Mouse (Mus musculus) midbrain, embryonic 15.5 days (tissue): ENCODE results near the gene Sync. TPM values are rescaled to one million over a fixed set of nuclear protein-coding genes. Genes with fewer than 3 reads are reported as not detected.

Source experiments
- ATAC-seq: fragments of 200-750 bp; cut with Nextera tagmentation; replicated peaks from 2 replicates; pipeline ENCODE4 v1.8.0; 2017; ENCODE audit warnings: moderate TSS enrichment
- H3K27ac ChIP-seq: fragments of 300-500 bp; sonication (generic); 2 replicates; pipeline ENCODE4 v1.5.1; 2015; ENCODE audit warnings: mild to moderate bottlenecking, inconsistent platforms
- H3K27me3 ChIP-seq: fragments of 300-500 bp; sonication (generic); replicated peaks from 2 replicates; pipeline ENCODE4 v1.6.1; 2015; ENCODE audit warnings: inconsistent platforms
- H3K36me3 ChIP-seq: fragments of 300-500 bp; sonication (generic); replicated peaks from 2 replicates; pipeline ENCODE4 v1.6.1; 2015; ENCODE audit warnings: inconsistent platforms
- H3K4me1 ChIP-seq: fragments of 300-500 bp; sonication (generic); 2 replicates; pipeline ENCODE4 v1.6.1; 2015; ENCODE audit warnings: inconsistent platforms
- H3K4me2 ChIP-seq: fragments of 300-500 bp; sonication (generic); 2 replicates; pipeline ENCODE4 v1.6.1; 2015; ENCODE audit warnings: inconsistent platforms, mild to moderate bottlenecking, moderate library complexity
- H3K4me3 ChIP-seq: fragments of 300-500 bp; sonication (generic); 2 replicates; pipeline ENCODE4 v1.5.1; 2015; ENCODE audit warnings: mild to moderate bottlenecking, inconsistent platforms
- H3K9ac ChIP-seq: fragments of 300-500 bp; sonication (generic); 2 replicates; pipeline ENCODE4 v1.6.1; 2015; ENCODE audit warnings: mild to moderate bottlenecking, inconsistent platforms
- H3K9me3 ChIP-seq: fragments of 300-500 bp; sonication (generic); 2 replicates; pipeline ENCODE4 v1.6.1; 2016; ENCODE audit warnings: inconsistent platforms
- WGBS: fragments of 180-500 bp; shearing (Covaris S2); methylation state at CpG from one replicate; pipeline ENCODE4 v1.1.7; 2015; ENCODE audit warnings: mixed read lengths; 5-methylcytosine and 5-hydroxymethylcytosine counted together
- polyA plus RNA-seq: library from polyadenylated mRNA; unstranded; fragments of >200 nt; fragmentation: Nextera tagmentation; extraction: Ambion mirVana; gene quantifications from 2 replicates; pipeline ENCODE4 v1.2.1, GENCODE M21; 2015

The Sync gene
- polyA plus RNA-seq, 1 experiment from 2014 or later, result 0.86 TPM

GRCm38 (mm10) chr4:129249288-129249687 is 38.1 kb upstream of the Sync start:
- no peaks in the 10 kb centered on the region for H3K9me3 ChIP-seq
- peaks cover 41% of the 10 kb centered on the region for H3K27me3 ChIP-seq
- H3K36me3 ChIP-seq, result no peaks in the 10 kb centered on the region
- no peak overlapping the region for H3K9ac ChIP-seq
- H3K27ac ChIP-seq, result no peak overlapping the region
- ATAC-seq, result no peak
- WGBS, result 29% methylated on average over 7 of the region's 7 CpGs
- no peak overlapping the region for H3K4me2 ChIP-seq
- H3K4me1 ChIP-seq, result peaks cover 32% of the 10 kb centered on the region
- no peak overlapping the region for H3K4me3 ChIP-seq

GRCm38 (mm10) chr4:129250759-129251481 is 36.5 kb upstream of the Sync start:
- no peaks in the 10 kb centered on the region for H3K36me3 ChIP-seq
- peaks cover 41% of the 10 kb centered on the region for H3K27me3 ChIP-seq
- 16% methylated on average over 15 of the region's 15 CpGs for WGBS
- H3K27ac ChIP-seq, result no peak overlapping the region
- no peaks in the 10 kb centered on the region for H3K9me3 ChIP-seq
- ATAC-seq, result 0 out of 2 replicates have a peak, but pooled peaks have one; percentile 30
- H3K4me3 ChIP-seq, result no peak overlapping the region
- no peak overlapping the region for H3K9ac ChIP-seq
- H3K4me1 ChIP-seq, result peaks cover 32% of the 10 kb centered on the region
- H3K4me2 ChIP-seq, result peak overlapping the region; percentile 26

- ATAC-seq, result peak; percentile 58; the same call in 1 of the 2 replicates
- H3K9ac ChIP-seq, result no peak overlapping the region
- 4% methylated on average over 15 of the region's 15 CpGs for WGBS
These were observed 35.8 kb upstream of the Sync start for GRCm38 (mm10) chr4:129251482-129252125.

GRCm38 (mm10) chr4:129252492-129252891 is 34.9 kb upstream of the Sync start:
- 83% methylated on average over 2 of the region's 2 CpGs for WGBS

More at GRCm38 (mm10) chr4:129251482-129252125, 35.8 kb upstream of the Sync start:
- no peak overlapping the region for H3K4me3 ChIP-seq
- no peaks in the 10 kb centered on the region for H3K9me3 ChIP-seq
- peak overlapping the region; percentile 26 for H3K4me2 ChIP-seq
- H3K36me3 ChIP-seq, result no peaks in the 10 kb centered on the region
- H3K27me3 ChIP-seq, result peaks cover 41% of the 10 kb centered on the region
- no peak overlapping the region for H3K27ac ChIP-seq
- H3K4me1 ChIP-seq, result peaks cover 36% of the 10 kb centered on the region

GRCm38 (mm10) chr4:129254571-129254970 is 32.8 kb upstream of the Sync start:
- ATAC-seq, result no peak
- Histone ChIP-seq H3K9ac (no peak overlapping the region), H3K27me3 (peaks cover 17% of the 10 kb centered on the region), H3K27ac (no peak overlapping the region), H3K4me3 (no peak overlapping the region), H3K4me2 (no peak overlapping the region), H3K36me3 (no peaks in the 10 kb centered on the region), H3K9me3 (no peaks in the 10 kb centered on the region), H3K4me1 (peaks cover 20% of the 10 kb centered on the region)
- 92% methylated on average over 3 of the region's 3 CpGs for WGBS

More at GRCm38 (mm10) chr4:129252492-129252891, 34.9 kb upstream of the Sync start:
- Histone ChIP-seq H3K4me2 (no peak overlapping the region), H3K9ac (no peak overlapping the region), H3K27ac (no peak overlapping the region), H3K9me3 (no peaks in the 10 kb centered on the region), H3K4me3 (no peak overlapping the region), H3K27me3 (peaks cover 32% of the 10 kb centered on the region), H3K4me1 (peaks cover 37% of the 10 kb centered on the region), H3K36me3 (no peaks in the 10 kb centered on the region)
- ATAC-seq, result no peak

GRCm38 (mm10) chr4:129256450-129257380 is 30.7 kb upstream of the Sync start:
- ATAC-seq, result no peak
- Histone ChIP-seq H3K9me3 (no peaks in the 10 kb centered on the region), H3K27me3 (no peaks in the 10 kb centered on the region), H3K4me2 (no peak overlapping the region), H3K36me3 (no peaks in the 10 kb centered on the region), H3K4me3 (no peak overlapping the region), H3K9ac (no peak overlapping the region), H3K27ac (no peak overlapping the region), H3K4me1 (peaks cover 15% of the 10 kb centered on the region)
- 30% methylated on average over 8 of the region's 8 CpGs for WGBS

GRCm38 (mm10) chr4:129259101-129259500 is 28.3 kb upstream of the Sync start:
- 21% methylated on average over 4 of the region's 4 CpGs for WGBS
- Histone ChIP-seq H3K4me1 (peaks cover 11% of the 10 kb centered on the region), H3K9ac (no peak overlapping the region), H3K4me2 (no peak overlapping the region), H3K27me3 (no peaks in the 10 kb centered on the region), H3K4me3 (no peak overlapping the region), H3K9me3 (no peaks in the 10 kb centered on the region), H3K27ac (no peak overlapping the region), H3K36me3 (no peaks in the 10 kb centered on the region)
- ATAC-seq, result no peak

GRCm38 (mm10) chr4:129260678-129261077 is 26.7 kb upstream of the Sync start:
- Histone ChIP-seq H3K36me3 (no peaks in the 10 kb centered on the region), H3K9me3 (no peaks in the 10 kb centered on the region), H3K4me1 (peaks cover 11% of the 10 kb centered on the region), H3K4me2 (no peak overlapping the region), H3K4me3 (no peak overlapping the region), H3K27me3 (no peaks in the 10 kb centered on the region), H3K9ac (no peak overlapping the region), H3K27ac (no peak overlapping the region)
- no peak for ATAC-seq
- WGBS, result 11% methylated on average over 6 of the region's 6 CpGs

GRCm38 (mm10) chr4:129261196-129261595 is 26.2 kb upstream of the Sync start, which contains the start of gene C77080:
TSS of gene C77080 (minus strand) at chr4:129261404.
- H3K4me3 ChIP-seq, result no peak within 1 kb of the TSS
- H3K9me3 ChIP-seq, result no peaks in the 10 kb centered on the region
- no peak within 1 kb of the TSS for H3K27ac ChIP-seq
- H3K36me3 ChIP-seq, result no peaks in the 10 kb centered on the region
- H3K4me2 ChIP-seq, result no peak within 1 kb of the TSS
- peaks cover 11% of the 10 kb centered on the region for H3K4me1 ChIP-seq
- H3K27me3 ChIP-seq, result no peaks in the 10 kb centered on the region
- no peak for ATAC-seq
- H3K9ac ChIP-seq, result no peak within 1 kb of the TSS
- WGBS, result 13% methylated on average over 2 of the region's 4 CpGs

GRCm38 (mm10) chr4:129263225-129264021 is 24.0 kb upstream of the Sync start:
- no peak overlapping the region for H3K9ac ChIP-seq
- no peak overlapping the region for H3K27ac ChIP-seq
- H3K4me3 ChIP-seq, result no peak overlapping the region
- no peaks in the 10 kb centered on the region for H3K36me3 ChIP-seq
- 41% methylated on average over 19 of the region's 19 CpGs for WGBS
- H3K27me3 ChIP-seq, result no peaks in the 10 kb centered on the region
- H3K4me1 ChIP-seq, result peaks cover 6% of the 10 kb centered on the region; the same call in 1 of the 2 replicates
- no peak overlapping the region for H3K4me2 ChIP-seq
- no peaks in the 10 kb centered on the region for H3K9me3 ChIP-seq
- no peak for ATAC-seq

- Histone ChIP-seq H3K4me3 (no peak overlapping the region), H3K27ac (no peak overlapping the region), H3K36me3 (no peaks in the 10 kb centered on the region), H3K4me2 (no peak overlapping the region), H3K27me3 (no peaks in the 10 kb centered on the region), H3K4me1 (no peaks in the 10 kb centered on the region), H3K9ac (no peak overlapping the region), H3K9me3 (no peaks in the 10 kb centered on the region)
- ATAC-seq, result no peak
- 91% methylated on average over 4 of the region's 4 CpGs for WGBS
These were observed 21.2 kb upstream of the Sync start for GRCm38 (mm10) chr4:129266191-129266590.
